Mouse (Mus musculus) stomach, postnatal 0 days (tissue): ENCODE measurements at regions not wholly inside any gene's neighbourhood (a gene's known extent, or its start where the extent isn't known, plus 50 kb on each side); places are given as distances from the start of the nearest gene placed in this dataset.
A peak's percentile ranks its signal among the peaks of the same experiment; 100 is the strongest.

ENCODE experiments used
- ATAC-seq: fragments of 200-750 bp; cut with Nextera tagmentation; 2 replicates; pipeline ENCODE4 v1.8.0; 2017; ENCODE audit not compliant: low FRiP score, low TSS enrichment
- DNase-seq: peaks from one replicate; pipeline ENCODE4 v3.0.0-alpha.2; 2016; ENCODE audit warnings: low spot score
- H3K27ac ChIP-seq: fragments of 300-500 bp; sonication (generic); replicated peaks from 2 replicates; pipeline ENCODE4 v1.5.1; 2014; ENCODE audit warnings: mild to moderate bottlenecking, control low read depth
- H3K27me3 ChIP-seq: fragments of 300-500 bp; sonication (generic); 2 replicates; pipeline ENCODE4 v1.6.1; 2014; ENCODE audit warnings: low read length; ENCODE audit not compliant: control insufficient read depth, insufficient read depth
- H3K36me3 ChIP-seq: fragments of 300-500 bp; sonication (generic); 2 replicates; pipeline ENCODE4 v1.6.1; 2014; ENCODE audit warnings: low read length, mixed read lengths; ENCODE audit not compliant: control insufficient read depth, insufficient read depth
- H3K4me1 ChIP-seq: fragments of 300-500 bp; sonication (generic); replicated peaks from 2 replicates; pipeline ENCODE4 v1.6.1; 2014; ENCODE audit warnings: antibody characterized with exemption; ENCODE audit not compliant: control insufficient read depth, insufficient read depth
- H3K4me2 ChIP-seq: fragments of 300-500 bp; sonication (generic); replicated peaks from 2 replicates; pipeline ENCODE4 v1.6.1; 2014; ENCODE audit warnings: low read depth, mild to moderate bottlenecking, control low read depth, moderate library complexity
- H3K4me3 ChIP-seq: fragments of 300-500 bp; sonication (generic); 2 replicates; pipeline ENCODE4 v1.5.1; 2014; ENCODE audit warnings: low read depth, low read length, control low read depth
- H3K9ac ChIP-seq: fragments of 300-500 bp; sonication (generic); 2 replicates; pipeline ENCODE4 v1.6.1; 2014; ENCODE audit warnings: mild to moderate bottlenecking, low read length, control low read depth, mixed read lengths
- H3K9me3 ChIP-seq: fragments of 300-500 bp; sonication (generic); 2 replicates; pipeline ENCODE4 v1.6.1; 2016; ENCODE audit warnings: low read length; ENCODE audit not compliant: control insufficient read depth
- CTCF ChIP-seq: IDR thresholded peaks from 2 replicates; pipeline ENCODE4 v1.5.1; 2016; ENCODE audit warnings: antibody characterized with exemption, low read depth, mild to moderate bottlenecking, moderate library complexity
- EP300 ChIP-seq: optimal IDR thresholded peaks from 2 replicates; pipeline ENCODE3; 2016; ENCODE audit warnings: antibody characterized with exemption
- WGBS: fragments of 180-500 bp; shearing (Covaris S2); extraction: QIAGEN DNeasy Blood & Tissue Kit; methylation state at CpG from one replicate; pipeline ENCODE4 v1.1.7; 2014; 5-methylcytosine and 5-hydroxymethylcytosine counted together

- H3K9ac ChIP-seq: no peak overlapping the region
- H3K9me3 ChIP-seq: no peaks in the 10 kb centered on the region
- H3K36me3 ChIP-seq: no peaks in the 10 kb centered on the region
- TF ChIP-seq CTCF (no peak), EP300 (no peak)
- DNase-seq (no peak), ATAC-seq (no peak)
- H3K4me1 ChIP-seq: no peaks in the 10 kb centered on the region
- H3K4me3 ChIP-seq: no peak overlapping the region
- H3K27me3 ChIP-seq: no peaks in the 10 kb centered on the region
- H3K4me2 ChIP-seq: no peak overlapping the region
- no peak overlapping the region for H3K27ac ChIP-seq
Measured at GRCm38 (mm10) chr12:35336314-35336713, 198.5 kb downstream of the Ahr start.

- H3K4me1 ChIP-seq: no peaks in the 10 kb centered on the region
- H3K4me2 ChIP-seq: no peak overlapping the region
- H3K4me3 ChIP-seq: no peak overlapping the region
- DNase-seq (no peak), ATAC-seq (no peak)
- H3K9me3 ChIP-seq: no peaks in the 10 kb centered on the region
- TF ChIP-seq EP300 (no peak), CTCF (no peak)
- H3K27ac ChIP-seq: no peak overlapping the region
- no peaks in the 10 kb centered on the region for H3K27me3 ChIP-seq
- no peaks in the 10 kb centered on the region for H3K36me3 ChIP-seq
- H3K9ac ChIP-seq: no peak overlapping the region
- 79% methylated on average over 10 of the region's 10 CpGs for WGBS
Measured at GRCm38 (mm10) chr12:35334344-35335075, 200.3 kb downstream of the Ahr start.

DNA sequence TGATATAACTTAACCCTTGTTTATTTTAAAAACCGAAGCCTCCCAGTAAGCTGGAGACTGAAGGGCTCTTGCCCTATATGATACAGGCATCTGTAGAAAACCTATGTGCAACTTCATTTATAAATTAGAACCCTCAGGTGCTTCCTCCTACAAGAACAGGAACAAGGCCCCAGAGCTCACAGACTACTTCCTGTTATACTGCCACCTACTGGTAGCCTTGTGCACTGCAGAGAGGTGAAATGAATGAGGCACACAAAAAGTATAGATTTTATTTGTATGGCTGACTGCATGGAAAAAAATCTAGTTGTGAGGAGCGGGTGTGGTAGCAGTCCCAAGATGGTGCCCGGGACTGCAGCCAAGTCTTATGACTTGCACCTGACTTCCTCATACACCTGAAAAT, 203.5 kb downstream of the Ahr start:
- H3K27ac ChIP-seq: no peak overlapping the region
- H3K4me1 ChIP-seq: no peaks in the 10 kb centered on the region
- peak; percentile 18 for DNase-seq
- ATAC-seq: no peak
- TF ChIP-seq EP300 (no peak), CTCF (peak; percentile 63)
- no peak overlapping the region for H3K4me3 ChIP-seq
- no peak overlapping the region for H3K4me2 ChIP-seq
- no peak overlapping the region for H3K9ac ChIP-seq
- H3K27me3 ChIP-seq: no peaks in the 10 kb centered on the region
- H3K36me3 ChIP-seq: no peaks in the 10 kb centered on the region
- H3K9me3 ChIP-seq: no peaks in the 10 kb centered on the region
- WGBS: 95% methylated on average over 3 of the region's 3 CpGs

GRCm38 (mm10) chr12:35329699-35330098, 205.1 kb downstream of the Ahr start:
- Histone ChIP-seq H3K27ac (no peak overlapping the region), H3K27me3 (no peaks in the 10 kb centered on the region), H3K4me2 (no peak overlapping the region), H3K4me1 (no peaks in the 10 kb centered on the region), H3K9ac (no peak overlapping the region), H3K36me3 (no peaks in the 10 kb centered on the region), H3K9me3 (no peaks in the 10 kb centered on the region), H3K4me3 (no peak overlapping the region)
- no peak for ATAC-seq
- no peak for DNase-seq
- 65% methylated on average over 6 of the region's 6 CpGs for WGBS
- no peak for TF ChIP-seq EP300
- TF ChIP-seq CTCF: no peak

DNA sequence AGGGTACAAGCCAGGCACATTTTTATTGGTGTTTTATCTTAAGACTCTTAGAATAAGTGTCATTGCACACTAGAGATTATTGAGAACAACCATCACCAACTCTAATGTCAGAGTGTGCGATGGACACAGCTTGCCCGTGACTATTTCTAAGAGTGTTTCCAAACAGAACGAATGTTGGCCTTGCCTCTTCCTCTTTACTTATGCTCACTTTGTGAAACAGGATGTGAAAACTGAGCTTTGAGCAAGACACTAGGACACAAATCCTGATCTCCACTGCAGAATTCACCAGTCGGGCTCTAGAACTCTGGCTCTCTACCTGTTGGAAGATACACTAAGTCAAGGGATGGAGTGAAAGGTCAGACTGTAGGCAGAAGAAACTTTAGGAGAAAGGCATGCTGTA, 215.3 kb downstream of the Ahr start:
- H3K4me3 ChIP-seq: no peak overlapping the region
- no peaks in the 10 kb centered on the region for H3K27me3 ChIP-seq
- no peaks in the 10 kb centered on the region for H3K4me1 ChIP-seq
- no peak for TF ChIP-seq EP300
- no peak for TF ChIP-seq CTCF
- H3K4me2 ChIP-seq: no peak overlapping the region
- WGBS: 87% methylated on average over 4 of the region's 4 CpGs
- no peak overlapping the region for H3K9ac ChIP-seq
- no peak overlapping the region for H3K27ac ChIP-seq
- ATAC-seq (no peak), DNase-seq (no peak)
- no peaks in the 10 kb centered on the region for H3K36me3 ChIP-seq
- no peaks in the 10 kb centered on the region for H3K9me3 ChIP-seq

- H3K27ac ChIP-seq: no peak overlapping the region
Measured at GRCm38 (mm10) chr12:35317046-35317445, 217.8 kb downstream of the Ahr start.

More at GRCm38 (mm10) chr12:35317046-35317445, 217.8 kb downstream of the Ahr start:
- Histone ChIP-seq H3K4me2 (no peak overlapping the region), H3K4me1 (no peaks in the 10 kb centered on the region), H3K36me3 (no peaks in the 10 kb centered on the region), H3K9ac (no peak overlapping the region), H3K4me3 (no peak overlapping the region), H3K27me3 (no peaks in the 10 kb centered on the region), H3K9me3 (no peaks in the 10 kb centered on the region)
- ATAC-seq: no peak
- TF ChIP-seq EP300 (no peak), CTCF (no peak)
- WGBS: 36% methylated on average over 3 of the region's 3 CpGs
- DNase-seq: no peak
